Mouse (Mus musculus) intestine, postnatal 0 days (tissue): ENCODE data around the gene Fam129a. TPM values are rescaled to one million over a fixed set of nuclear protein-coding genes. Genes with fewer than 3 reads are reported as not detected.
"Not testable (repeated sequence)": the region's sequence is repeated elsewhere in the genome, so short reads cannot be mapped to it uniquely, and the experiment has no call there.

Experiments used
- ATAC-seq: fragments of 200-750 bp; cut with Nextera tagmentation; 2 replicates; pipeline ENCODE4 v1.8.0; 2017; ENCODE audit warnings: mild to moderate bottlenecking, moderate TSS enrichment, moderate library complexity
- H3K27ac ChIP-seq: fragments of 300-500 bp; sonication (generic); 2 replicates; pipeline ENCODE4 v1.5.1; 2014; ENCODE audit warnings: mild to moderate bottlenecking, low read depth, low read length, moderate library complexity
- H3K27me3 ChIP-seq: fragments of 300-500 bp; sonication (generic); replicated peaks from 2 replicates; pipeline ENCODE4 v1.6.1; 2014; ENCODE audit warnings: low read length, mixed read lengths; ENCODE audit not compliant: control insufficient read depth, insufficient read depth
- H3K36me3 ChIP-seq: fragments of 300-500 bp; sonication (generic); 2 replicates; pipeline ENCODE4 v1.6.1; 2014; ENCODE audit warnings: mild to moderate bottlenecking, moderate library complexity; ENCODE audit not compliant: control insufficient read depth, insufficient read depth
- H3K4me1 ChIP-seq: fragments of 300-500 bp; sonication (generic); replicated peaks from 2 replicates; pipeline ENCODE4 v1.6.1; 2014; ENCODE audit warnings: antibody characterized with exemption, low read length, mixed read lengths; ENCODE audit not compliant: control insufficient read depth, insufficient read depth
- H3K4me2 ChIP-seq: fragments of 300-500 bp; sonication (generic); replicated peaks from 2 replicates; pipeline ENCODE4 v1.6.1; 2014; ENCODE audit warnings: low read depth, mild to moderate bottlenecking, moderate library complexity
- H3K4me3 ChIP-seq: fragments of 300-500 bp; sonication (generic); 2 replicates; pipeline ENCODE4 v1.5.1; 2014; ENCODE audit warnings: low read depth, low read length
- H3K9ac ChIP-seq: fragments of 300-500 bp; sonication (generic); 2 replicates; pipeline ENCODE4 v1.6.1; 2014; ENCODE audit warnings: mild to moderate bottlenecking, low read depth, low read length
- H3K9me3 ChIP-seq: fragments of 300-500 bp; sonication (generic); 2 replicates; pipeline ENCODE4 v1.6.1; 2016; ENCODE audit warnings: mixed run types; ENCODE audit not compliant: control insufficient read depth
- CTCF ChIP-seq: sonication (generic); IDR thresholded peaks from 2 replicates; pipeline ENCODE4 v1.5.1; 2016; ENCODE audit warnings: low read depth, mild to moderate bottlenecking, control low read depth, antibody characterized with exemption, moderate library complexity
- WGBS: fragments of 180-500 bp; shearing (Covaris S2); extraction: QIAGEN DNeasy Blood & Tissue Kit; methylation state at CpG from one replicate; pipeline ENCODE4 v1.1.7; 2014; 5-methylcytosine and 5-hydroxymethylcytosine counted together
- polyA plus RNA-seq: library from polyadenylated mRNA; unstranded; fragments of >200 nt; fragmentation: Nextera tagmentation; extraction: Ambion mirVana; gene quantifications from 2 replicates; pipeline ENCODE4 v1.2.1, GENCODE M21; 2015

Fam129a gene
- polyA plus RNA-seq, 1 experiment from 2014 or later = 7.4 TPM

- Histone ChIP-seq H3K4me3 (no peak overlapping the region), H3K36me3 (no peaks in the 10 kb centered on the region), H3K4me2 (no peak overlapping the region), H3K27ac (no peak overlapping the region), H3K9me3 (no peaks in the 10 kb centered on the region), H3K4me1 (no peaks in the 10 kb centered on the region; the same call in 1 of the 2 replicates), H3K27me3 (no peaks in the 10 kb centered on the region), H3K9ac (no peak overlapping the region)
- ATAC-seq = no peak
- TF ChIP-seq CTCF = no peak
- 62% methylated on average over 12 of the region's 12 CpGs for WGBS
Observed at GRCm38 (mm10) chr1:151595600-151596299, 24.8 kb downstream of the Fam129a start.

GRCm38 (mm10) chr1:151596562-151596961 lies 25.6 kb downstream of the Fam129a start:
- Histone ChIP-seq H3K4me2 (no peak overlapping the region), H3K4me3 (no peak overlapping the region), H3K27ac (no peak overlapping the region), H3K9ac (no peak overlapping the region), H3K27me3 (no peaks in the 10 kb centered on the region), H3K4me1 (no peaks in the 10 kb centered on the region; the same call in 1 of the 2 replicates), H3K36me3 (no peaks in the 10 kb centered on the region), H3K9me3 (no peaks in the 10 kb centered on the region)
- TF ChIP-seq CTCF = no peak
- ATAC-seq = no peak
- WGBS = 62% methylated on average over 8 of the region's 8 CpGs

GRCm38 (mm10) chr1:151597677-151598297 lies 26.8 kb downstream of the Fam129a start:
- no peak overlapping the region for H3K4me2 ChIP-seq
- H3K4me1 ChIP-seq = no peaks in the 10 kb centered on the region; the same call in 1 of the 2 replicates
- no peaks in the 10 kb centered on the region for H3K9me3 ChIP-seq
- H3K27me3 ChIP-seq = no peaks in the 10 kb centered on the region
- no peaks in the 10 kb centered on the region for H3K36me3 ChIP-seq
- no peak for ATAC-seq
- H3K27ac ChIP-seq = no peak overlapping the region
- H3K9ac ChIP-seq = no peak overlapping the region
- TF ChIP-seq CTCF = no peak
- 69% methylated on average over 6 of the region's 6 CpGs for WGBS
- H3K4me3 ChIP-seq = no peak overlapping the region

- H3K27me3 ChIP-seq = no peaks in the 10 kb centered on the region
- no peak overlapping the region for H3K4me3 ChIP-seq
- no peak overlapping the region for H3K4me2 ChIP-seq
- H3K4me1 ChIP-seq = no peaks in the 10 kb centered on the region; the same call in 1 of the 2 replicates
- H3K9ac ChIP-seq = no peak overlapping the region
- H3K36me3 ChIP-seq = no peaks in the 10 kb centered on the region
- no peaks in the 10 kb centered on the region for H3K9me3 ChIP-seq
- no peak for TF ChIP-seq CTCF
- H3K27ac ChIP-seq = no peak overlapping the region
- 89% methylated on average over 2 of the region's 2 CpGs for WGBS
- no peak for ATAC-seq
Observed at GRCm38 (mm10) chr1:151598876-151599275, 27.9 kb downstream of the Fam129a start.

GRCm38 (mm10) chr1:151604328-151604727 lies 33.3 kb downstream of the Fam129a start:
- no peaks in the 10 kb centered on the region for H3K9me3 ChIP-seq
- H3K27me3 ChIP-seq = no peaks in the 10 kb centered on the region
- H3K27ac ChIP-seq = no peak overlapping the region
- TF ChIP-seq CTCF = no peak
- H3K9ac ChIP-seq = no peak overlapping the region
- 65% methylated on average over 2 of the region's 2 CpGs for WGBS
- no peak overlapping the region for H3K4me3 ChIP-seq
- ATAC-seq = no peak
- H3K36me3 ChIP-seq = no peaks in the 10 kb centered on the region
- H3K4me2 ChIP-seq = no peak overlapping the region
- H3K4me1 ChIP-seq = no peaks in the 10 kb centered on the region

GRCm38 (mm10) chr1:151607957-151608356 lies 37.0 kb downstream of the Fam129a start:
- H3K27ac ChIP-seq, H3K9me3 ChIP-seq, H3K4me1 ChIP-seq, H3K36me3 ChIP-seq, H3K4me2 ChIP-seq, H3K9ac ChIP-seq, H3K4me3 ChIP-seq, H3K27me3 ChIP-seq, ATAC-seq: not testable (repeated sequence)
- WGBS = 54% methylated on average over 3 of the region's 3 CpGs
